Mouse (Mus musculus) liver, embryonic 14 days (tissue): ENCODE measurements around the gene Olfr934. TPM values are rescaled to one million over a fixed set of nuclear protein-coding genes. Genes with fewer than 3 reads are reported as not detected.

Experiments
- polyA plus RNA-seq: library from polyadenylated mRNA; depleted of rRNA; stranded (reverse); fragments of >200 nt; gene quantifications from 2 replicates; pipeline ENCODE4 v1.2.3, GENCODE M21; 2012; rRNA removed

The Olfr934 gene
- not detected in 2 replicates for polyA plus RNA-seq

GRCm38 (mm10) chr9:38988215-38988614, at the start of gene Olfr934:
TSS of gene Olfr934 (minus strand) at chr9:38988315.

GRCm38 (mm10) chr9:39023277-39023676, 35.2 kb upstream of the Olfr934 start, which contains the start of gene Olfr146:
TSS of gene Olfr146 (minus strand) at chr9:39023377.

GRCm38 (mm10) chr9:38999583-38999982, 11.5 kb upstream of the Olfr934 start, which contains the start of gene Olfr935:
TSS of gene Olfr935 (minus strand) at chr9:38999683.

GRCm38 (mm10) chr9:38972013-38972412, 16.1 kb downstream of the Olfr934 start, which contains the start of gene Olfr933:
TSS of gene Olfr933 (plus strand) at chr9:38972313.

Other genes with a start within 250 kb of the Olfr934 start
- gene Olfr920, start 236.0 kb downstream of the Olfr934 start, polyA plus RNA-seq: 0.03 and 0.05 TPM in 2 replicates
- gene Olfr921, start 215.2 kb downstream of the Olfr934 start, polyA plus RNA-seq: not detected in 2 replicates
- gene Olfr922, start 173.7 kb downstream of the Olfr934 start, polyA plus RNA-seq: not detected in 2 replicates
- not detected in 2 replicates for gene Olfr923, start 161.8 kb downstream of the Olfr934 start, polyA plus RNA-seq
- not detected in 2 replicates for gene Olfr924, start 143.9 kb downstream of the Olfr934 start, polyA plus RNA-seq
- gene Olfr26, start 133.3 kb downstream of the Olfr934 start, polyA plus RNA-seq: not detected in 2 replicates
- not detected in 2 replicates for gene Olfr926, start 111.2 kb downstream of the Olfr934 start, polyA plus RNA-seq
- not detected in 2 replicates for gene Olfr930, start 58.5 kb downstream of the Olfr934 start, polyA plus RNA-seq
- not detected in 2 replicates for gene Olfr933, start 16.0 kb downstream of the Olfr934 start, polyA plus RNA-seq
- not detected in 2 replicates for gene Olfr935, start 11.4 kb upstream of the Olfr934 start, polyA plus RNA-seq
- gene Olfr146, start 35.1 kb upstream of the Olfr934 start, polyA plus RNA-seq: not detected in 2 replicates
- gene Olfr937, start 76.6 kb upstream of the Olfr934 start, polyA plus RNA-seq: not detected in 2 replicates
- gene Olfr938, start 90.6 kb upstream of the Olfr934 start, polyA plus RNA-seq: not detected in 2 replicates
- not detected in 2 replicates for gene Olfr27, start 139.8 kb upstream of the Olfr934 start, polyA plus RNA-seq
- not detected in 2 replicates for gene Olfr943, start 178.0 kb upstream of the Olfr934 start, polyA plus RNA-seq
- not detected in 2 replicates for gene Olfr944, start 213.6 kb upstream of the Olfr934 start, polyA plus RNA-seq